Mouse (Mus musculus) forebrain, embryonic 14.5 days (tissue): ENCODE results near the gene Crebrf. TPM values are rescaled to one million over a fixed set of nuclear protein-coding genes. Genes with fewer than 3 reads are reported as not detected.
A peak's percentile ranks its signal among the peaks of the same experiment; 100 is the strongest.

ENCODE experiments used
- ATAC-seq: fragments of 200-750 bp; cut with Nextera tagmentation; 2 replicates; pipeline ENCODE4 v1.8.0; 2017; ENCODE audit warnings: mild to moderate bottlenecking, moderate library complexity
- DNase-seq: peaks from one replicate; pipeline ENCODE4 v3.0.0-alpha.2; 2015; ENCODE audit warnings: low spot score
- H3K27ac ChIP-seq: fragments of 300-500 bp; sonication (generic); 2 replicates; pipeline ENCODE4 v1.5.1; 2014; ENCODE audit warnings: low read depth, mild to moderate bottlenecking, control low read depth, low read length, moderate library complexity
- H3K27me3 ChIP-seq: fragments of 300-500 bp; sonication (generic); replicated peaks from 2 replicates; pipeline ENCODE4 v1.6.1; 2014; ENCODE audit warnings: low read length, control low read depth, mixed read lengths; ENCODE audit not compliant: control insufficient read depth, insufficient read depth
- H3K36me3 ChIP-seq: fragments of 300-500 bp; sonication (generic); 2 replicates; pipeline ENCODE4 v1.6.1; 2014; ENCODE audit warnings: low read length, control low read depth; ENCODE audit not compliant: control insufficient read depth, insufficient read depth
- H3K4me1 ChIP-seq: fragments of 300-500 bp; sonication (generic); 2 replicates; pipeline ENCODE4 v1.6.1; 2014; ENCODE audit warnings: antibody characterized with exemption, low read length, control low read depth; ENCODE audit not compliant: control insufficient read depth, insufficient read depth
- H3K4me2 ChIP-seq: fragments of 300-500 bp; sonication (generic); 2 replicates; pipeline ENCODE4 v1.6.1; 2014; ENCODE audit warnings: mild to moderate bottlenecking, control low read depth, low read length
- H3K4me3 ChIP-seq: fragments of 300-500 bp; sonication (generic); 2 replicates; pipeline ENCODE4 v1.5.1; 2014; ENCODE audit warnings: low read depth, low read length, control low read depth
- H3K9ac ChIP-seq: fragments of 300-500 bp; sonication (generic); 2 replicates; pipeline ENCODE4 v1.6.1; 2014; ENCODE audit warnings: mild to moderate bottlenecking, low read length, control low read depth, moderate library complexity
- H3K9me3 ChIP-seq: fragments of 300-500 bp; sonication (generic); replicated peaks from 2 replicates; pipeline ENCODE4 v1.6.1; 2016; ENCODE audit warnings: low read length, control low read depth, mixed read lengths; ENCODE audit not compliant: control insufficient read depth
- WGBS: fragments of 180-500 bp; shearing (Covaris S2); extraction: QIAGEN DNeasy Blood & Tissue Kit; methylation state at CpG from one replicate; pipeline ENCODE4 v1.1.7; 2014; 5-methylcytosine and 5-hydroxymethylcytosine counted together
- polyA plus RNA-seq: library from polyadenylated mRNA; unstranded; fragments of >200 nt; fragmentation: Nextera tagmentation; extraction: Ambion mirVana; gene quantifications from 2 replicates; pipeline ENCODE4 v1.2.1, GENCODE M21; 2014

Crebrf gene
- polyA plus RNA-seq, 1 experiment from 2014 or later: 10.0 TPM

- no peak overlapping the region for H3K9ac ChIP-seq
- 93% methylated on average over 2 of the region's 2 CpGs for WGBS
- DNase-seq (no peak), ATAC-seq (no peak)
- H3K36me3 ChIP-seq: peaks cover 12% of the 10 kb centered on the region
- no peak overlapping the region for H3K4me3 ChIP-seq
- no peaks in the 10 kb centered on the region for H3K9me3 ChIP-seq
- H3K4me1 ChIP-seq: peaks cover 4% of the 10 kb centered on the region; the same call in 1 of the 2 replicates
- no peak overlapping the region for H3K27ac ChIP-seq
- H3K27me3 ChIP-seq: no peaks in the 10 kb centered on the region
- no peak overlapping the region for H3K4me2 ChIP-seq
Measured at GRCm38 (mm10) chr17:26779471-26779870, 64.0 kb downstream of the Crebrf start.

DNA sequence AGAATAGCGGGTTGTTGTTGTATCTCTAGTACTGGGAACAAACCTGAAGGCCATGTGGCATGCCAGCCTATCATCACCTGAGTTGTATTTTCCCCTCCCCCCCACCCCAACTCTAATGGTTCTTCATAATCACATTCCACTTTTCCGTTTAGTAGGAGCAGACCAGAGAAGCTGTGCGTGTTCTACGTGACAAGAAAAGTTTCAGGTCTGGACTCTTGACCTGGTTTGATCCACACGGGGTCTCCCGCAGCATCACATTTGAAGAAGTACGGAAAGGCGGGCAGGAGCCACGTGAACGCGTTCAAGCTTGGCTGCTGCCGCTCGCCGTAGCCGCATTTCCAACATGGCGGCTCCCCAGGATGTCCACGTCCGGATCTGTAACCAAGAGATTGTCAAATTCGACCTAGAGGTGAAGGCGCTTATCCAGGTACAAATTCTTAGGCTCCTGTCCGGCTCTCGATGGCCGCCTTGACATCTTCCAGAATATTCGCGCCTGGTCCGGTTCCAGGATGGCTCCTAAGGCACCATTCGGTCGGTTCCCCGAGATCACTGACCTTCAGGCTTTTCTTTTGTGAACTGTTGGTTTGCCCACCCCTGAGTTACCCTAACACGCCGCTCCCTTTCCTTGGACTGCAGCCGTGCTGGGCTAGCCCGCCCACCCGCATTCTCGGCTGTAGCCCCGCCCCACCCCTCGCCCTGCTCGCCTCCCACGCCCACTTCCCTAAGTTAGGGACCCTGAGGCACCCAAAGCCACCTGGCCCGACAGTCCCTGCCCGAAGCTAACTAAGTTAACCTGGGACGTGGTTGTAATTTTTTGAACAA, 65.5 kb downstream of the Crebrf start, which contains the start of gene Bnip1:
Gene Bnip1, plus strand, starts transcription at position 317 of the 822 bp plus-strand sequence.
- Histone ChIP-seq H3K36me3 (peaks cover 21% of the 10 kb centered on the region), H3K27ac (peak within 1 kb of the TSS; percentile 3; the same call in 1 of the 2 replicates), H3K9ac (peak within 1 kb of the TSS; percentile 89), H3K4me2 (peak within 1 kb of the TSS; percentile 89), H3K9me3 (no peaks in the 10 kb centered on the region), H3K4me3 (peak within 1 kb of the TSS; percentile 80), H3K27me3 (no peaks in the 10 kb centered on the region), H3K4me1 (peaks cover 4% of the 10 kb centered on the region; the same call in 1 of the 2 replicates)
- ATAC-seq (peak; percentile 85), DNase-seq (peak; percentile 90)
- WGBS: under 1% methylated on average over 42 of the region's 42 CpGs

- Histone ChIP-seq H3K4me2 (peak overlapping the region; percentile 89), H3K9ac (peak overlapping the region; percentile 89), H3K9me3 (no peaks in the 10 kb centered on the region), H3K27ac (peak overlapping the region; percentile 3; the same call in 1 of the 2 replicates), H3K27me3 (no peaks in the 10 kb centered on the region), H3K4me1 (peaks cover 4% of the 10 kb centered on the region; the same call in 1 of the 2 replicates), H3K36me3 (peaks cover 27% of the 10 kb centered on the region), H3K4me3 (peak overlapping the region; percentile 80)
- no peak for ATAC-seq
- no peak for DNase-seq
- 26% methylated on average over 5 of the region's 5 CpGs for WGBS
Measured at GRCm38 (mm10) chr17:26781610-26782043, 66.2 kb downstream of the Crebrf start.

DNA sequence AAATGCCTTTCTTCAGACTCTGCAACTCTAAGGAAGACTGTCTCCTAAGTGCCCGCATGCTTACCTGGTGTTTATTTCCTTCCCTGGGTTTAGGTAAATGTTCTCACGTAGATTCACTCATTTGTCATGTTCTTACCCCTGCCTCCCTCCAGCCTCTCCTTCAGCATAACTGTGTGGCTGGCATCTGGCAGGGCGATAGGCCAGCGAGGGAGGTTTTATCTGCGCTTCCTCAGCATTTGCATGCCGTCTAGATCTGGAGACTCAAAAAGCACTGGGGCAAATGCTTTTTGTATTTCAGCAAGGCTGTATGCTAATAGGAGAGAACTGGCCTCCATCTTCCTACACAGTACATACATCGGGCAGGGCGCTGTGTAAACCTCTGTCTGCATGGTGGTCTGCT, 69.1 kb downstream of the Crebrf start:
- DNase-seq: no peak
- no peaks in the 10 kb centered on the region for H3K9me3 ChIP-seq
- H3K4me3 ChIP-seq: no peak overlapping the region
- 92% methylated on average over 8 of the region's 8 CpGs for WGBS
- no peak overlapping the region for H3K27ac ChIP-seq
- H3K36me3 ChIP-seq: peaks cover 52% of the 10 kb centered on the region
- no peak for ATAC-seq
- no peaks in the 10 kb centered on the region for H3K27me3 ChIP-seq
- peaks cover 4% of the 10 kb centered on the region; the same call in 1 of the 2 replicates for H3K4me1 ChIP-seq
- H3K4me2 ChIP-seq: no peak overlapping the region
- H3K9ac ChIP-seq: no peak overlapping the region

GRCm38 (mm10) chr17:26786586-26786985, 71.1 kb downstream of the Crebrf start:
- DNase-seq (no peak), ATAC-seq (no peak)
- Histone ChIP-seq H3K9ac (no peak overlapping the region), H3K9me3 (no peaks in the 10 kb centered on the region), H3K4me2 (no peak overlapping the region), H3K36me3 (peaks cover 73% of the 10 kb centered on the region), H3K27ac (no peak overlapping the region), H3K4me3 (no peak overlapping the region), H3K27me3 (no peaks in the 10 kb centered on the region), H3K4me1 (peaks cover 3% of the 10 kb centered on the region; the same call in 1 of the 2 replicates)
- 90% methylated on average over 7 of the region's 7 CpGs for WGBS

- H3K27me3 ChIP-seq: no peaks in the 10 kb centered on the region
- no peak for DNase-seq
- ATAC-seq: no peak
- H3K9ac ChIP-seq: no peak overlapping the region
- no peaks in the 10 kb centered on the region for H3K4me1 ChIP-seq
- H3K36me3 ChIP-seq: peaks cover 82% of the 10 kb centered on the region
- no peak overlapping the region for H3K4me2 ChIP-seq
- 94% methylated on average over 8 of the region's 8 CpGs for WGBS
- no peak overlapping the region for H3K4me3 ChIP-seq
- H3K27ac ChIP-seq: no peak overlapping the region
- no peaks in the 10 kb centered on the region for H3K9me3 ChIP-seq
Measured at GRCm38 (mm10) chr17:26788986-26789385, 73.5 kb downstream of the Crebrf start.

- ATAC-seq: no peak
- no peak overlapping the region for H3K9ac ChIP-seq
- no peaks in the 10 kb centered on the region for H3K27me3 ChIP-seq
- WGBS: 92% methylated on average over 8 of the region's 8 CpGs
- no peaks in the 10 kb centered on the region for H3K4me1 ChIP-seq
- no peaks in the 10 kb centered on the region for H3K9me3 ChIP-seq
- DNase-seq: no peak
- no peak overlapping the region for H3K4me2 ChIP-seq
- no peak overlapping the region for H3K27ac ChIP-seq
- no peak overlapping the region for H3K4me3 ChIP-seq
- H3K36me3 ChIP-seq: peaks cover 76% of the 10 kb centered on the region
Measured at GRCm38 (mm10) chr17:26789460-26790268, 74.2 kb downstream of the Crebrf start.

DNA sequence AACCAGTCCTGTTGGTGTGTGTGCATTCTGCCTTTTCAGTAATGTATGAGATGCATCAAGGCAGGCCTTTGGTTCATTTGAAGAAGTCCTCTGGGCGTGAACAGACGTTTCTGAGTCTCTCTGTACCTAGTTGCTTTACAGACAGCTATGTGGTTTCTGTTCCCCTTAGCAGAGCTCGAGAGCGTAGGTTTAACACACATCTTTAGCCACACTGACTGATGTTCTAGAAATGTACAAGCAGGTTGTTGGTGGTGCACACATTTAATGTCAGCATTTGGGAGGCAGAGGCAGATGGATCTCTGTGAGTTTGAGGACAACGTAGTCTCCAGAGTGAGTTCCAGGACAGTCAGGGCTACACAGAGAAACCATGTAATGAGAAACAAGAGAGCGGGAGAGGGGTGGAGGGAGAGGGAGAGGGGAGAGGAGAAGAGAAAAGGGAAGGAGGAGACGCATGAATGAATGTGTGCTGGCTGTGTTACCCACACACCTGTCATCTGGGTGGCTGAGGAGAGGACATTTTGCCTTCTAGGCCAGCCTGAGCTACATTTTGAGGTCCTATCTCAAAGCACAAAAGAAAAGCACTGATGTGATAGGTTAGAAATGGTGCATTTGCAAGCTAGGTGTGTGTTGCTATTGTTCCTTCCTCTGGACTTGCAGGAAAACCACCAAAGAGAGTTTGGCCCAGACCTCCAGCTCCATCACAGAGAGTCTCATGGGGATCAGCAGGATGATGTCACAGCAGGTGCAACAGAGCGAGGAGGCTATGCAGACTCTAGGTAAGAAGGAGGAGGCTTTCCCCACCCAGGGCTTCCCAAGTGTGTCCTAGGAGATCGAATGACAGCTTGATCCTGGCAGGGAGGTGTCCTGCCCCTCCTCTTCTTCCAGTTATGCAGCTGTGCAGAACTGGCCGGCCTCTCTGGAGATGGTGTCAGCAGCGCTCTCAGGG, 75.1 kb downstream of the Crebrf start:
- no peaks in the 10 kb centered on the region for H3K4me1 ChIP-seq
- no peak overlapping the region for H3K4me3 ChIP-seq
- 92% methylated on average over 11 of the region's 11 CpGs for WGBS
- no peak overlapping the region for H3K4me2 ChIP-seq
- no peaks in the 10 kb centered on the region for H3K27me3 ChIP-seq
- no peak overlapping the region for H3K27ac ChIP-seq
- ATAC-seq: no peak
- no peak for DNase-seq
- H3K9ac ChIP-seq: no peak overlapping the region
- no peaks in the 10 kb centered on the region for H3K9me3 ChIP-seq
- H3K36me3 ChIP-seq: peaks cover 70% of the 10 kb centered on the region
